Mouse (Mus musculus) bone marrow macrophage, adult 2 months (primary cell): ENCODE results near the gene Olfr519. TPM values are rescaled to one million over a fixed set of nuclear protein-coding genes. Genes with fewer than 3 reads are reported as not detected.

ENCODE experiments used
- H3K27ac ChIP-seq: 2 replicates; pipeline ENCODE4 v1.5.1; 2012; ENCODE audit warnings: low read depth, low read length; ENCODE audit not compliant: insufficient read depth
- H3K4me1 ChIP-seq: 2 replicates; pipeline ENCODE4 v1.6.1; 2012; ENCODE audit warnings: low read length; ENCODE audit not compliant: control insufficient read depth, insufficient read depth
- H3K4me3 ChIP-seq: 2 replicates; pipeline ENCODE4 v1.5.1; 2012; ENCODE audit warnings: mild to moderate bottlenecking, low read length, moderate library complexity; ENCODE audit not compliant: insufficient read depth
- CTCF ChIP-seq: IDR thresholded peaks from 2 replicates; pipeline ENCODE4 v1.5.1; 2012; ENCODE audit warnings: low read depth, mild to moderate bottlenecking, low read length, moderate library complexity
- POLR2A ChIP-seq: IDR thresholded peaks from 2 replicates; pipeline ENCODE4 v1.6.1; 2012; ENCODE audit warnings: mild to moderate bottlenecking, low read depth, low read length, borderline replicate concordance
- polyA plus RNA-seq: library from polyadenylated mRNA; stranded (reverse); fragments of >200 nt; gene quantifications from 2 replicates; pipeline ENCODE4 v1.2.4, GENCODE M21; 2012; ENCODE audit not compliant: missing spikeins, insufficient read depth, insufficient read length

The Olfr519 gene
- polyA plus RNA-seq, 1 experiment = not detected

DNA sequence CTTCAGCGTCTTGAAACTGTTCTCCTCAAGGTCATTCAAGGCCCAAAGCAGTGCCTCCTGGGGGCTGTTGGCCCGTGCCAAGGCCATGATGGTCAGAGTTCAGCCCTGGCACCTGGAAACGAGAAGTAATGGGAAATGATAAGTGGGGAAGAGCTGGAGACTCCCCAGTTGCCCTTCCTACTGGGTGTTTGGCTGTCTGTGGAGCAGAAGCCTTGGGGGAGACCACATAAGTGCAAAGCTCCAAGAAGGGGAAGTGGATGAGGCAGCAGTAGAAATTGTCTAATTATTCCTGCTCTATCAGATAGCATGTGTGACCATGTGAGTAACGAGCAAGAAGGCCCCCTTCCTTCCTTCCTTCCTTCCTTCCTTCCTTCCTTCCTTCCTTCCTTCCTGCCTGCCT, 32.8 kb upstream of the Olfr519 start:
- Histone ChIP-seq H3K4me1 (peaks cover 26% of the 10 kb centered on the region), H3K27ac (peak overlapping the region; percentile 66), H3K4me3 (no peak overlapping the region)
- TF ChIP-seq POLR2A (no peak), CTCF (no peak)

DNA sequence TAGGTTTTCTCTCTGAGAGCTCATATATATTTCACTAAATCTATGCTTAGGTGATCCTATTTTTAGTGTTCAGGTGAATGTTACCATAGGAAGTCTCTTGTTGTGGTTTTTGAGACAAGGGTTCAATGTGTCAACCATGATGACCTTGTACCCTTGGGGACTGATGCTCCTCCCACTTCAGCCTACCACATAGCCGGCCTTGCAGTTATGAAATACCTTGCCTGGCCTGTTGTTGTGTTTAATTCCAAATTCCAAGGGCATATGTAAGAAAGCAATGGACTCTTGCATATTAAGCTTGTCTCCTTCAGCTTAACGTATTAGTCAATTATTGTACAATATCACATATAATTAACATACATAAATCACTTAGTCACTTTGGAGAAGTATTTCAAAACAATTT, 9.7 kb upstream of the Olfr519 start:
- Histone ChIP-seq H3K4me3 (no peak overlapping the region), H3K4me1 (no peaks in the 10 kb centered on the region), H3K27ac (no peak overlapping the region)
- no peak for TF ChIP-seq POLR2A

DNA sequence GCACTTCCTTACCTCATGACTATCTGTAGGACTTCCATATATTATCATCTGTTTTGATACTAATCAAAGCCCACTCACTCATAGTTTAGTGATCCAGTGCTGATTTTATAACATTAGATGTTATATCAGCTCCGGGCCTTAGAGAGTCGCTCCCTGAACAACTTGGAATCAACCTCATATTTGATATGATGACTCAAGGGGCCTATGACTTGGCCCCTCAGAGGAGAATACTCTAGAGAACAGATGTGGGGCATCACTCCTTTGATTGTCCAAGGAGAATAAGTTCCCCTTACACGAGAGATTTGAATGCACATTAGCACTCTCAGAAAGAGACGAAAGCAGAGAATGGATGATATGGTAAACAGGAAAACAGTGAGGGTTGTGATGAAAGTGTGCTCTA, 9.3 kb downstream of the Olfr519 start, which contains the start of gene Olfr518:
Olfr518 (minus strand) TSS at position 101 of the 400 bp plus-strand sequence.
- H3K4me3 ChIP-seq = no peak within 1 kb of the TSS
- no peak within 1 kb of the TSS for H3K27ac ChIP-seq
- no peaks in the 10 kb centered on the region for H3K4me1 ChIP-seq
- TF ChIP-seq POLR2A (no peak), CTCF (no peak)

DNA sequence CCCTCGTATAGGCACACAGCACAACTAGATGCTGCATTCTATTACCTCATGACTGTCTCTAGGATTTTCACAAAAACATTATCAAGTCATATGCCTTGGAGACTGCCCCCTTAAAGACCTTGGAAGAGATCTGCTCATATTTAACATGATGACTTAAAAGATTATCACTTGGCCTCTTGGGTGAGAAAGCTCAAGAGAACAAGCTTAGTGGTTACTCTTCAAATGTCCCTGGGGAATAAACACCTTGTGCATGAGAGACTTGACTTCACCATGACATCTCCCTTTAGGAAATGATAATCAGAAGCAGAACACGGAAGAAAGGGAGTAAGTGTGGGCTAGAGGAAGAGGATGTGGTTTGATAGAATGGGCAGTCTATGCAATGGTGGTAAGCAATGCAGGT, 21.9 kb downstream of the Olfr519 start, which contains the start of gene Olfr517:
Olfr517 (minus strand) TSS at position 101 of the 400 bp plus-strand sequence.
- no peaks in the 10 kb centered on the region for H3K4me1 ChIP-seq
- no peak within 1 kb of the TSS for H3K4me3 ChIP-seq
- H3K27ac ChIP-seq = no peak within 1 kb of the TSS
- TF ChIP-seq CTCF (no peak), POLR2A (no peak)

DNA sequence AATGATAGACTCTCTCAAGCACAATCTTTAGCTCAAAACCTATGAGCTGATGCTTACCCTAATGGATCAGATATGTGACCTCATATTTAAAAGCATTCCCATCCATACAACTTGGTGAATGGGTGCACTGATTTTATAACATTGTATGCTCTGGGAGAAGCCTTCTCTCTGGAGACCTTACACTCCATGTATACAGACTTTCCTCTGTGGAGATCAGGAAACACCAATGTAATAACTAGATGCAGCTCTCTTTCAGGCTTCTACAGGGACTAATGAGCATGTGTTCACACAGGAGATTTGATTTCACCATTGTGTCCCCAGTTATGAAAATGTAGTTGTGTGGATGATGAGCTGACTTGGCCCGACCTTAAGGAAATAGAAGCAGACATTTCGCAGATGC, 43.8 kb downstream of the Olfr519 start, which contains the start of gene Olfr516:
Olfr516 (minus strand) TSS at position 101 of the 400 bp plus-strand sequence.
- Histone ChIP-seq H3K4me1 (no peaks in the 10 kb centered on the region), H3K4me3 (no peak within 1 kb of the TSS), H3K27ac (no peak within 1 kb of the TSS)
- TF ChIP-seq POLR2A = no peak
- no peak for TF ChIP-seq CTCF

Other genes with a start within 250 kb of the Olfr519 start
- not detected in 2 replicates for gene Olfr509, start 242.5 kb downstream of the Olfr519 start, polyA plus RNA-seq
- not detected in 2 replicates for gene Olfr510, start 228.0 kb downstream of the Olfr519 start, polyA plus RNA-seq
- gene Olfr512, start 181.1 kb downstream of the Olfr519 start, polyA plus RNA-seq = not detected in 2 replicates
- not detected in 2 replicates for gene Olfr513, start 143.4 kb downstream of the Olfr519 start, polyA plus RNA-seq
- 0.87 TPM in 1 of 2 replicates, not detected in the other for gene Olfr514, start 68.4 kb downstream of the Olfr519 start, polyA plus RNA-seq
- gene Olfr516, start 43.9 kb downstream of the Olfr519 start, polyA plus RNA-seq = not detected in 2 replicates
- not detected in 2 replicates for gene Olfr517, start 22.0 kb downstream of the Olfr519 start, polyA plus RNA-seq
- not detected in 2 replicates for gene Olfr518, start 9.4 kb downstream of the Olfr519 start, polyA plus RNA-seq
- 4.8 and 4.9 TPM in 2 replicates for gene Nlrp10, start 35.8 kb upstream of the Olfr519 start, polyA plus RNA-seq
- gene Eif3f, start 40.0 kb upstream of the Olfr519 start, polyA plus RNA-seq = 191 and 197 TPM in 2 replicates
- gene Tub, start 55.9 kb upstream of the Olfr519 start, polyA plus RNA-seq = 0.17 TPM in 1 of 2 replicates, not detected in the other
- gene Ric3, start 188.9 kb upstream of the Olfr519 start, polyA plus RNA-seq = not detected in 2 replicates